Mouse (Mus musculus) testis, adult 2 months (tissue): ENCODE measurements around the gene Lemd1. TPM values are rescaled to one million over a fixed set of nuclear protein-coding genes. Genes with fewer than 3 reads are reported as not detected.

ENCODE experiments used
- H3K27ac ChIP-seq: fragments of 200-500 bp; 2 replicates; pipeline ENCODE4 v1.5.1; 2012; ENCODE audit warnings: low read depth, low read length; ENCODE audit not compliant: control insufficient read depth, insufficient read depth
- H3K27me3 ChIP-seq: fragments of 200-500 bp; 2 replicates; pipeline ENCODE4 v1.6.1; 2012; ENCODE audit warnings: mild to moderate bottlenecking, low read length, moderate library complexity; ENCODE audit not compliant: control insufficient read depth, insufficient read depth
- H3K36me3 ChIP-seq: fragments of 200-500 bp; 2 replicates; pipeline ENCODE4 v1.6.1; 2012; ENCODE audit warnings: mild to moderate bottlenecking, low read length; ENCODE audit not compliant: control insufficient read depth, insufficient read depth
- H3K4me1 ChIP-seq: fragments of 200-500 bp; 2 replicates; pipeline ENCODE4 v1.6.1; 2012; ENCODE audit warnings: low read length; ENCODE audit not compliant: control insufficient read depth, insufficient read depth
- H3K4me3 ChIP-seq: fragments of 200-500 bp; 2 replicates; pipeline ENCODE4 v1.5.1; 2012; ENCODE audit warnings: low read depth, mild to moderate bottlenecking, low read length, moderate library complexity, mixed read lengths; ENCODE audit not compliant: control insufficient read depth
- CTCF ChIP-seq: fragments of 200-500 bp; IDR thresholded peaks from 2 replicates; pipeline ENCODE4 v1.5.1; 2012; ENCODE audit warnings: low read depth, mild to moderate bottlenecking, inconsistent platforms, low read length, moderate library complexity; ENCODE audit not compliant: control insufficient read depth, insufficient read depth, insufficient replicate concordance
- POLR2A ChIP-seq: fragments of 200-500 bp; IDR thresholded peaks from 2 replicates; pipeline ENCODE4 v1.6.1; 2012; ENCODE audit warnings: low read depth, mild to moderate bottlenecking, inconsistent platforms, low read length, moderate library complexity; ENCODE audit not compliant: control insufficient read depth
- polyA plus RNA-seq: library from polyadenylated mRNA; depleted of rRNA; stranded (reverse); fragments of >200 nt; gene quantifications from 2 replicates; pipeline ENCODE4 v1.2.3, GENCODE M21; 2012

Gene Lemd1
- polyA plus RNA-seq, 1 experiment: 162 TPM

DNA sequence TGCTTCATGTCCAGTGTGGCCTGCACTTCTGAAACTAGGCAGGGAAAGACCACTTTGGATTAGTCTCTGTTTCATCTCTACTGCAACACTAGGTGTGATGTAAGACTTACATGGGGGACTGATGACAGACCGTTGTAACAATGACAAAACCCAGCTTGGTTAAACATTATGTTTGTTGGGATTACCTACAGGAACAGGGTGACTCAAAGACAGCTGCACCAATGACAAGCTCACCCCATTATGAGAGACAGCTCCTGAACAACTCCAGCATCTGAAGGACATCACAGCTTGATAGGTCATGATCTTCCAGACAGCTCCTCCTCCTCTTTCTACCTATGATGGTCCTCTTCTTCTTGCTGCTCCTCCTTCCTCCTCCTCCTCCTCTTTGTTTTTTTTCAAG is 69.1 kb downstream of the Lemd1 start:
- Histone ChIP-seq H3K27ac (no peak overlapping the region), H3K36me3 (no peaks in the 10 kb centered on the region), H3K4me1 (no peaks in the 10 kb centered on the region), H3K4me3 (no peak overlapping the region), H3K27me3 (no peaks in the 10 kb centered on the region)
- no peak for TF ChIP-seq POLR2A
- no peak for TF ChIP-seq CTCF

DNA sequence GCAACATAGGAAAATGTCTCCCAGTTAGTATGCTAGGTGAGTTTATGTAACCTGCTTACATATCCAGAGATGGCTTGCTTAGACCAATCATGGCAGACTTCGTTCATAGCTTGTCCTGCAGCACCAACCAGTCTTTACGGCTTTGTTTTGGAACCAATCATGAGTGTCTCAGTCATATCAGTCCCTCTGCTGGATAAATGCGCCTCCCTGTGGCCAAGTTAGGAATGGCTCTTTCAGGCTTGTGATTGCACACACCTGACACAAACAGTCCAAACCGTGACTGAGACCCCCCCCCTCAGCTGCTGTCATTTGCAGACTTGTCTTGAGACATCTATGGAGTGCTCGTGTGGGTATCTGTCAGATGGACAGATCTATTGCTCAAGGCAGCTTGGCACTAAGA is 69.8 kb downstream of the Lemd1 start:
- no peaks in the 10 kb centered on the region for H3K27me3 ChIP-seq
- H3K4me3 ChIP-seq: no peak overlapping the region
- TF ChIP-seq POLR2A (no peak), CTCF (peak; percentile 8; the same call in 1 of the 2 replicates)
- H3K36me3 ChIP-seq: no peaks in the 10 kb centered on the region
- no peaks in the 10 kb centered on the region for H3K4me1 ChIP-seq
- H3K27ac ChIP-seq: no peak overlapping the region

DNA sequence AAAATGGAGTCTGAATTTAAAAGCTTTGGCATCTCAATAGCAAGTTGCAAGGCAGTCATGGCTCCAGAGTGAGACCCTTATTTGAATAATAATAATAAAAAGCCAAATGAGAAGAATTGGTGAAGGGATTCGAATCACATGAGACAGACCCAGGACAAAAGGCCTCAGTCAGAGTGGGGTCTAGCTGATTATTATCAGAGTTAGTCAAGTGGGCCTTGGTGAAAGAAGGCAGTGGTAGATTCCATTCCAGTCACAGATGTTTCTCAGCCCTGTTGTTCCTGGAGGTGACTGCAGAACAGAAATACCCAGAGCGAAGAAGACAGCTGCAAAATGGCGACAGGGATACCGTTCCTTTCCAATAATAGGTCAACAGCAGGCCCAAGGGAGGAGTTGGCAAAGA is 72.4 kb downstream of the Lemd1 start:
- Histone ChIP-seq H3K4me3 (no peak overlapping the region), H3K27ac (no peak overlapping the region), H3K36me3 (no peaks in the 10 kb centered on the region), H3K27me3 (no peaks in the 10 kb centered on the region), H3K4me1 (no peaks in the 10 kb centered on the region)
- TF ChIP-seq CTCF (no peak), POLR2A (no peak)

DNA sequence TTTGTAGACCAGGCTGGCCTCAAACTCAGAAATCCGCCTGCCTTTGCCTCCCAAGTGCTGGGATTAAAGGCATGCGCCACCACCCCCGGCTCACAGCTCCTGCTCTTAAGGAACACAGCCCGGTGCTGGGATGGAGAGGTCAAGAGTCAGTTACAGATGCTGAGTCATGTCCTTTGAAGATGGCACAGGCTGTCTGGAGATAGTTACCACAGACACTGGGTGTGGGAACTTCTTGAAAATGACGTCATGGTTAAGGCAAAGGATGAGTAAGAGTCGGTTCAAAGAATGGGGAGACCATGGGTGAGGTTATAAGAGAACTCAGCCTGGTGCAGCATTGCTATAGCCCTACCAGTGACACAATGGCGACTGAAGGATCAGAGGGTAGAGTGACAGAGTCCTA is 73.3 kb downstream of the Lemd1 start:
- TF ChIP-seq POLR2A (no peak), CTCF (no peak)
- H3K4me3 ChIP-seq: no peak overlapping the region
- no peak overlapping the region for H3K27ac ChIP-seq

DNA sequence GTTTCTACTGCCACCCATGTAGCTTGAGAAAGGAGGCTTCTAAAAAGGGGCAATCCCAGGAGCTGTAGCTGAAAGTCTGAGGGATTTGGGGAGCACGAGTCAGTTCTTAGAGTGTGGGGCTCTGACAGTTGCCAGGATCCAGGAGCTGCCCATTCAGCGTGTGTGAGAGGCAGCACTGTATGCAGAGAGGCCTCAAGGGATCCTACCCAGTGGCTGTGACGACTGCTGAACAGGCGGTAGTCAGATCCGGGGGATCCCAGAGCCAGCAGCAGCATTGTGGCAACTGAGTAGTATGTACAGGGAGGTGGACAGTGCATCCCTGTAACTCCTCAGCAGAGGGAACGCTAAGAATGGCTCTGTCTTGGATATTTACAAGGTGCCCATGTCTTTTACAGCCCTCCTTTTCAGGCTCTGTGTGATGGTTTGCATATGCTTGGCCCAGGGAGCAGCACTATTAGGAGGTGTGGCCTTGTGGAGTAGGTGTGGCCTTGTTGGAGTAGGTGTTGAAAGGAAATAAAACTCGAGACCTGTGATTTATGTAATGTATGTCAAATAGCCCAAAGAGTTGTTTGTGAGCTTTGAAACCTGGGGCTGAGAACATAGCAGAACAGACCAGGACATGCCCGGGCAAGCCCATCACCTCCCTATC is 74.1 kb downstream of the Lemd1 start:
- TF ChIP-seq CTCF (no peak), POLR2A (no peak)
- Histone ChIP-seq H3K4me3 (no peak overlapping the region), H3K27ac (no peak overlapping the region), H3K27me3 (no peaks in the 10 kb centered on the region), H3K4me1 (no peaks in the 10 kb centered on the region), H3K36me3 (no peaks in the 10 kb centered on the region)

More for the DNA sequence above, 73.3 kb downstream of the Lemd1 start:
- H3K36me3 ChIP-seq: no peaks in the 10 kb centered on the region
- no peaks in the 10 kb centered on the region for H3K27me3 ChIP-seq
- no peaks in the 10 kb centered on the region for H3K4me1 ChIP-seq

DNA sequence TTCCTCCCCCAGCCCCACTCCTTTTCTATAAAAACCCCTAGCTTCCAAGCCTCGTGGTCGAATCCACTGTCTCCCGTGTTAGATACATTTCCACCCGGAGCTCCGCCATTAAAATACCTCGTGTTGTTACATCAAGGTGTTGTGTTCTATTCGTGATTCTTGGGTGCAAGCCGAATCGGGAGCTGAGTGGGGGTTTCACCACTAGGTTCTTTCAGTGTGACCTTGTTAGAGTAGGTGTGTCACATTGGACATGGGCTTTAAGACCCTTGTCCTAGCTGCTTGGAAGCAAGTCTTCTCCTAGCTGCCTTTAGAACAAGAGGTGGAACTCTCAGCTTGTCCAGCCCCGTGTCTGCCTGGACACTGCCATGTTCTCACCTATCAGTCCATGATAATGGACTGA is 74.7 kb downstream of the Lemd1 start:
- Histone ChIP-seq H3K4me3 (no peak overlapping the region), H3K4me1 (no peaks in the 10 kb centered on the region), H3K27ac (no peak overlapping the region), H3K36me3 (no peaks in the 10 kb centered on the region), H3K27me3 (no peaks in the 10 kb centered on the region)
- TF ChIP-seq CTCF (no peak), POLR2A (no peak)

DNA sequence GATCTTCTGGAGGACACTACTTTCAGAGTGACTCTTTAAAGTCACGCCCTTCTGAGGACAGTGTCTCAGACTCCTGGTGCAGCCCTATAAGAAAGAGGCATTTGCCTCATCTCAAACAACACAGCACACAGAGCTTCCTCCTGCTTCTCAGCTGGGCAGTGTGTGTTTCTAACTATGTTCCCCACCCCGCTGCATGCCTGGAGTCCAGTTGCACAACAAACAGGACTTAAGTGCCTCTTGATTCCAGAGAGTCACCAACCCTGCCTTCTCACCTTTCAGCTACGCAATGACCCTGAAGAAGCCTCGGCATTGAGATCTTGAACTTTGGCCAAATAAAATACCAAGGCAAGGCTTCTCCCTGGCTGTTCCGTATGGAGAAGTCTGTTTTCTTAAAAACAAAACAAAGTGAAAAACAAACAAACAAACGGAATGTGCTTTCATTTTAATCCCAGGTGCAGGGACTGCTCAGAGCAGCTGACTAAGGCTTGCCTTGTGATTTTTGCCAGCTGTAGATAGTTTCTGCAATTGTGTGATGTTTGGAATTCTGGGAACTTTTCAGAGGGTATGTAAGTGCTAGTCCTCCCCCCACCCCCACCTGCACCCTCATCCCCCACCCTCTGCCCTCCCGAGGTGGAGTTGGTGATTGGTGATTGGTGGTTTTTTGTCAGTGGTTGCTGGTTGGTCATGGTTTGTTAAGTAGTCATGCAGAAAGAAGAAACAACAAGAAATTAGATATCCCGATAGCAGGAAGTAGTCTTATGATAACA is 75.7 kb downstream of the Lemd1 start:
- no peak overlapping the region for H3K27ac ChIP-seq

More for the DNA sequence above, 75.7 kb downstream of the Lemd1 start:
- Histone ChIP-seq H3K4me1 (no peaks in the 10 kb centered on the region), H3K27me3 (no peaks in the 10 kb centered on the region), H3K4me3 (no peak overlapping the region), H3K36me3 (no peaks in the 10 kb centered on the region)
- TF ChIP-seq CTCF (no peak), POLR2A (no peak)
